Mouse (Mus musculus) hindbrain, embryonic 11.5 days (tissue): Measurements from ENCODE around the gene Ccdc191. TPM values are rescaled to one million over a fixed set of nuclear protein-coding genes. Genes with fewer than 3 reads are reported as not detected.

Source experiments
- ATAC-seq: fragments of 200-750 bp; cut with Nextera tagmentation; 2 replicates; pipeline ENCODE4 v1.8.0; 2017; ENCODE audit warnings: mild to moderate bottlenecking, moderate TSS enrichment, moderate library complexity; ENCODE audit not compliant: low FRiP score
- DNase-seq: peaks from one replicate; pipeline ENCODE4 v3.0.0-alpha.2; 2015; ENCODE audit warnings: low spot score
- H3K27ac ChIP-seq: fragments of 300-500 bp; sonication (generic); 2 replicates; pipeline ENCODE4 v1.5.1; 2014; ENCODE audit warnings: mild to moderate bottlenecking, low read depth, low read length
- H3K27me3 ChIP-seq: fragments of 300-500 bp; sonication (generic); 2 replicates; pipeline ENCODE4 v1.6.1; 2014; ENCODE audit warnings: mild to moderate bottlenecking, low read length, moderate library complexity, mixed read lengths; ENCODE audit not compliant: control insufficient read depth, insufficient read depth
- H3K36me3 ChIP-seq: fragments of 300-500 bp; sonication (generic); 2 replicates; pipeline ENCODE4 v1.6.1; 2014; ENCODE audit warnings: mild to moderate bottlenecking, low read length, moderate library complexity, mixed read lengths; ENCODE audit not compliant: control insufficient read depth, insufficient read depth
- H3K4me1 ChIP-seq: fragments of 300-500 bp; sonication (generic); replicated peaks from 2 replicates; pipeline ENCODE4 v1.6.1; 2014; ENCODE audit warnings: low read length, mixed read lengths; ENCODE audit not compliant: control insufficient read depth, insufficient read depth
- H3K4me2 ChIP-seq: fragments of 300-500 bp; sonication (generic); replicated peaks from 2 replicates; pipeline ENCODE4 v1.6.1; 2014; ENCODE audit warnings: mild to moderate bottlenecking, low read depth, low read length
- H3K4me3 ChIP-seq: fragments of 300-500 bp; sonication (generic); 2 replicates; pipeline ENCODE4 v1.5.1; 2014; ENCODE audit warnings: low read depth, low read length
- H3K9ac ChIP-seq: fragments of 300-500 bp; sonication (generic); 2 replicates; pipeline ENCODE4 v1.6.1; 2014; ENCODE audit warnings: low read depth, low read length
- H3K9me3 ChIP-seq: fragments of 300-500 bp; sonication (generic); 2 replicates; pipeline ENCODE4 v1.6.1; 2016; ENCODE audit warnings: low read length; ENCODE audit not compliant: control insufficient read depth
- WGBS: fragments of 180-500 bp; shearing (Covaris S2); extraction: QIAGEN DNeasy Blood & Tissue Kit; methylation state at CpG from one replicate; pipeline ENCODE4 v1.1.7; 2014; 5-methylcytosine and 5-hydroxymethylcytosine counted together
- polyA plus RNA-seq: library from polyadenylated mRNA; unstranded; fragments of >200 nt; fragmentation: Nextera tagmentation; extraction: Ambion mirVana; gene quantifications from 2 replicates; pipeline ENCODE4 v1.2.1, GENCODE M21; 2014

The Ccdc191 gene
- polyA plus RNA-seq, 1 experiment from 2014 or later, result 18.4 TPM

DNA sequence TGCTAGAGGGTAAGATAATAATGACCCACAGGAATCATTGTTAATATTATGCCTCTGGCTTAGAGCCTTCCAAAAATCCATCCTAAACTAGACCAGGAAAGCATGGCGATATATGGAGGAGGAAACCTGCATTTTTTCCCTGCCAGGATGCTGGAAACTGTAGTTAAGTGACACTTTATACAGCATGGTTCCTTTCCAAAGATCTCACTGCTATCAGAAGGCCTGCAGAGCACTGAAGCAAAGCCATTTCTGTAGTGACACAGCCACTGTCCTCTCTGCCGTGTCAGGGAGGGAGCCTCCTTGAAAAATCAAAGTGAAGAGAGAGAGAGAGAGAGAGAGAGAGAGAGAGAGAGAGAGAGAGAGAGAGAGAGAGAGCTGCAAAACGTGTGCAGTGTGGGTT, 33.0 kb downstream of the Ccdc191 start:
- 74% methylated on average over 3 of the region's 3 CpGs for WGBS
- Histone ChIP-seq H3K4me3 (no peak overlapping the region), H3K4me2 (no peak overlapping the region), H3K4me1 (no peaks in the 10 kb centered on the region), H3K9ac (no peak overlapping the region), H3K36me3 (no peaks in the 10 kb centered on the region), H3K9me3 (no peaks in the 10 kb centered on the region), H3K27me3 (no peaks in the 10 kb centered on the region), H3K27ac (no peak overlapping the region)
- DNase-seq (no peak), ATAC-seq (no peak)

DNA sequence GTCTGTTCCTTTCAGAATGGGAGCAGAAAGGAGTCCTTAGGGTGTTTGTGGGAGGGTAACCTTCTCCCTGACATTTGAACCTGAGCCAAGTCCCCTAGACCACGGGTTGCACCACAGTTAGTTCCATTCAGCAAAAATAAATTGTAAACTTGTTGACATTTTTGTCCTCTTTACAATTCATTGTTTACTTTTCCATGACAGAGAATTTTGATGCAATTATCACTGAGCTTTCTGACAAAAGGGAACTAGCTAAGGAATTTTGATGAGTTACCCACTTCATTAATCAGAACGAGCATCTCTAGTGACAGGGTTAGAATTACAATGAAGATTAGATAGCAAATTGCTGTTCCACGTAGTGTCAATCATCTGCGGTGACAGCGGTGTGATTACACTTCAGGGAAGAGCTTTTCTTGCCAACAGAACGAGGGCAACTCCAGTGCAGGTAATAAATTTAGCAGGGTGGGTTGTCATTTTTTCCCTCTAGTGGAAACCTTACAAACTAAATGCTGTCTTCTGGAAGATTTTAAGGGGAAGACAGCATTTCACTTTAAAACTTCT, 35.5 kb downstream of the Ccdc191 start:
- DNase-seq, result no peak
- Histone ChIP-seq H3K4me2 (no peak overlapping the region), H3K9ac (no peak overlapping the region), H3K27me3 (no peaks in the 10 kb centered on the region), H3K27ac (no peak overlapping the region), H3K36me3 (no peaks in the 10 kb centered on the region), H3K9me3 (no peaks in the 10 kb centered on the region), H3K4me3 (no peak overlapping the region), H3K4me1 (no peaks in the 10 kb centered on the region)
- 77% methylated on average over 6 of the region's 6 CpGs for WGBS
- ATAC-seq, result no peak

DNA sequence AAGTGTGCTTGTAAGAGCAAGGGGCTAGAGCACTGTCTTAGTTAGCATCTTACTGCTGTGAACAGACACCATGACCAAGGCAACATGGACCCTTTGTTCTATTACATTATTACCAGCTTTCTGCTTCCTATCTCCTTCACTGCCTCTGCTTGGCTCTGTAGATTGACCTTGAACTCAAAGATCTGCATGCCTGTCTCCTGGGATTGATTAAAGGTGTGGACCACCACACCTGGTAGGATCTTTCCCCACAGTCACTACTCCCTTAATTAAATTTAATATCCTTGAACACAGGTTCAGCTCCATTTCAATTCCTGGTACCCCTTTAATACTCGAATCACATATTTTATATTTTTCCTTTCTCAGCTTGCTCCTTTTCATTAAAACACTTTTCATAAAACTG, 36.2 kb downstream of the Ccdc191 start:
- no peak for ATAC-seq
- Histone ChIP-seq H3K9ac (no peak overlapping the region), H3K9me3 (no peaks in the 10 kb centered on the region), H3K36me3 (no peaks in the 10 kb centered on the region), H3K27me3 (no peaks in the 10 kb centered on the region), H3K4me2 (no peak overlapping the region), H3K27ac (no peak overlapping the region), H3K4me1 (no peaks in the 10 kb centered on the region), H3K4me3 (no peak overlapping the region)
- DNase-seq, result no peak
- WGBS, result 95% methylated on average over 1 of the region's 1 CpGs

DNA sequence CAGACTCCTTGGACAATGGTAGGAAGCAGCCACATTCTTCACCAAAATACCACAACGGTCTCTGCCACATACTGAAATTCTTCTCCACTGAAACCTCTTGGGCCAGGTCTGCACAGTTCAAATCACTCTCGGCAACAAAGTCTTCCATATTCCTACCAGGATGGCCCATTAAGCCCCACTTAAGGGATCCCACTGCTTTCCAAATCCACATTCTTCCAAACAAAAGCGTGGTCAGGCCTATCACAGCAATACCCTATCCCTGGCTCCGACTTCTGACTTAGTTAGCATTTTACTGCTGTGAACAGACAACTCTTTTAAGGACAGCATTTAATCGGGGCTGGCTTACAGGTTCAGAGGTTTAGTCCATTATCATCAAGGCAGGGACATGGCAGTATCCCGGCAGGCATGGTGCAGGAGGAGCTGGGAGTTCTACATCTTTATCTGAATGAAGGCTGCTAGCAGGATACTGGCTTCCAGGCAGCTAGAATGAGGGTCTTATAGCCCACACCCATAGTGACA, 36.8 kb downstream of the Ccdc191 start, which contains the start of gene Qtrt2:
Gene Qtrt2 (minus strand): TSS at position 469 of the 519 bp plus-strand sequence.
- WGBS, result 83% methylated on average over 6 of the region's 6 CpGs

DNA sequence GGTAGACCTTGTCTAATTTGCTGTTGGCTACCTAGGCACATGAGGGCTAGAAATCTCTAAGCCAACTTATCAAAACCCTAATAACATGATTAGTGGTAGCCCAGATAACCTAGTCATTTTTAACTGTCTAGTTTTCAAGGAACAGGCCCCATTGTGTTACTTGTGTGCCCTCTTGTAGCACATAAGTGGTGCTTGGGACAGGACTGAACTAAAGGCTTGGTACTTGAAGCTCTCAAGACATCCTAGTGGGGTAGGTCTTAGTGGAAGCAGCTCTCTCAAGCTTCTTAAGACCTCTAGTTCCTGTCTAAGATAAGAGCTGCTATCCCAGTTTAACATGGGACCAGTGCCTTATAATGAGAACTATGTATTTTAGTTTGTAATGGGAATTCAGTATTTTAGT, 41.0 kb downstream of the Ccdc191 start:
- Histone ChIP-seq H3K27ac (no peak overlapping the region), H3K4me3 (no peak overlapping the region)
- ATAC-seq, result no peak

More for the DNA sequence above, 36.8 kb downstream of the Ccdc191 start, which contains the start of gene Qtrt2:
- Histone ChIP-seq H3K27ac (no peak within 1 kb of the TSS), H3K9me3 (no peaks in the 10 kb centered on the region), H3K4me2 (no peak within 1 kb of the TSS), H3K27me3 (no peaks in the 10 kb centered on the region), H3K36me3 (no peaks in the 10 kb centered on the region), H3K4me1 (no peaks in the 10 kb centered on the region), H3K4me3 (no peak within 1 kb of the TSS), H3K9ac (no peak within 1 kb of the TSS)
- DNase-seq, result no peak
- ATAC-seq, result no peak

DNA sequence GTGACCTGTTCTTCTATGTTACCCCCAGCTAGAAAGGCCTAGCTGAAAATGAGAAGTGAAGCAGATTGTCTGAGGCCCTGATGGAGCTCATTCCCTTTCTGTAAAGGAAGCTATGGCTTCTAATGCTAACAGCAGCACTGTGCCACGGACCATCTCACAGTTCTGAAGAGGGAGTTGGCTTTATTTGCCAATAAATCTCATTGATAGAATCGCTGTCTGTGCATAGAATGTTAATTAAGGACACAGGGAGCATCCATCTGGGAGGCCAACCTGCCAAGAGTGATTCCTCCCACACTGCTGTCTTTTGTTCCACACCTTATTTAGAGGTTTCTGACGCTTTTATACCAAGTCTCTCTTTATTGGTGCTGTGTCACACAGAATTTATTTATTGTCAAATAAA, 41.9 kb downstream of the Ccdc191 start:
- H3K27me3 ChIP-seq, result no peaks in the 10 kb centered on the region
- no peaks in the 10 kb centered on the region for H3K4me1 ChIP-seq
- ATAC-seq (no peak), DNase-seq (no peak)
- no peak overlapping the region for H3K9ac ChIP-seq
- H3K27ac ChIP-seq, result no peak overlapping the region
- no peaks in the 10 kb centered on the region for H3K9me3 ChIP-seq
- no peak overlapping the region for H3K4me2 ChIP-seq
- no peaks in the 10 kb centered on the region for H3K36me3 ChIP-seq
- 78% methylated on average over 3 of the region's 3 CpGs for WGBS
- no peak overlapping the region for H3K4me3 ChIP-seq

More for the DNA sequence above, 41.0 kb downstream of the Ccdc191 start:
- Histone ChIP-seq H3K9me3 (no peaks in the 10 kb centered on the region), H3K4me1 (no peaks in the 10 kb centered on the region), H3K9ac (no peak overlapping the region), H3K36me3 (no peaks in the 10 kb centered on the region), H3K4me2 (no peak overlapping the region), H3K27me3 (no peaks in the 10 kb centered on the region)
- no peak for DNase-seq

DNA sequence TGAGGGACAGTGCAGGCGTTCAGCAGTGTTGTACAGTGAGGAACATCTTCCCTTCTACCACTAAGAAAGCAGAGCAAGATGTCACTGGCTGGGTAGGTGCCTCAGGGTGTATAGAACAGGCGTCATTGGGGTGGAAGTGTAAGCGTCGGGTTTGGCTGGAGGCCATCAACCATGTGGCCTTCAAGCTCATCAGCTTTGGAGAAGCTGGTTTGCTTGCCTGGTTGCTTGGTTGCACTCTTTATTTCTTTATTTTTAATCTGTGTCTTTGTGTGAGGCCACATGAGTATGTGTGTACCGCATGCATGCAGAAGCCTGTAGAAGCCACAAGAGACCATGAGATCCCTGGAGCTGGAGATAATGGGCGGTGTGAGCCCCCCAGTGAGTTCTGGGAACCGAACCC, 42.7 kb downstream of the Ccdc191 start:
- H3K4me3 ChIP-seq, result no peak overlapping the region
- no peaks in the 10 kb centered on the region for H3K4me1 ChIP-seq
- ATAC-seq (no peak), DNase-seq (no peak)
- no peak overlapping the region for H3K4me2 ChIP-seq
- H3K9ac ChIP-seq, result no peak overlapping the region
- no peaks in the 10 kb centered on the region for H3K9me3 ChIP-seq
- H3K36me3 ChIP-seq, result no peaks in the 10 kb centered on the region
- no peak overlapping the region for H3K27ac ChIP-seq
- WGBS, result 91% methylated on average over 7 of the region's 7 CpGs
- H3K27me3 ChIP-seq, result no peaks in the 10 kb centered on the region

DNA sequence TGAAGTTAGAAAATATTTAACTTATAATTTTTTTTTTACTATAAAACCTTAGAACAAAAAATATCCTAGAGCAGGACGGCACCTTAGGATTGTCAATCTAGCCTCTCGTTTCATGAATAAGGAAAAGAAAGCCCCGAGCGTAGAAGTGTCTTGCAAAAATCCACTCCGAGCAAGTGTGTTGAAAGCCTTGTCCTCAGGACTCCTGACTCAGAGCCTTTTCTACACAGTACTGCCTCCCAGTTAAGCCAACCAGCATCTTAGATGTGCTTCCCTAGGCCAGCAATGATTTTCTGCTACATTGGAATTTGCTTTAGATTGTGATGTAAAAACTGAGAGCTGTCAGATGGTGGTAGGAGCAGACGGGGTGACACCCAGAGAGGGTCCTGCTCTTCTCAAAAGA, 43.4 kb downstream of the Ccdc191 start:
- Histone ChIP-seq H3K9me3 (no peaks in the 10 kb centered on the region), H3K27me3 (no peaks in the 10 kb centered on the region), H3K9ac (no peak overlapping the region), H3K27ac (no peak overlapping the region), H3K4me2 (no peak overlapping the region), H3K36me3 (no peaks in the 10 kb centered on the region), H3K4me1 (no peaks in the 10 kb centered on the region), H3K4me3 (no peak overlapping the region)
- no peak for DNase-seq
- 84% methylated on average over 6 of the region's 6 CpGs for WGBS
- ATAC-seq, result no peak

DNA sequence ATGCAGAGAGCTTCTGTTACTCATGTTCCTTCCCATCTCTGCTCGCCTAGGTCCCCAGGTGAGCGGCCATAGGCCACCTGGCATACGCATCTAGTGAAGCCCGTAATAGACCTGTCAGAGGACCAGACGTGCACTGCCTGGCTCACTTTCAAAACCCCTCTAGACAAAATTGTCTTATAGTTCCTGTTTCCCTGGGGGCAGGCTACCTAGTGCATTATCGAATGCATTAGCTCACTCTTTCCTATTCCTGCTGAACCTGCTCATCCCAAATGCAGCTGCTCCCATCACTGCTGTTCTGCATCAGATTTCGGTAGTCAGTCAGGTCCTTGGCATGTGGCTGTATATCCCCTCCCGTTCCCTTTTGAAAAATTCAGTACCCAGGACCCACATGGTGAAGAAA, 45.3 kb downstream of the Ccdc191 start:
- Histone ChIP-seq H3K4me1 (no peaks in the 10 kb centered on the region), H3K27ac (no peak overlapping the region), H3K36me3 (no peaks in the 10 kb centered on the region), H3K9ac (no peak overlapping the region), H3K9me3 (no peaks in the 10 kb centered on the region), H3K4me3 (no peak overlapping the region), H3K4me2 (no peak overlapping the region), H3K27me3 (no peaks in the 10 kb centered on the region)
- no peak for ATAC-seq
- no peak for DNase-seq
- WGBS, result 87% methylated on average over 8 of the region's 8 CpGs
